Mouse (Mus musculus) liver, embryonic 14.5 days (tissue): ENCODE measurements around the gene Scn8a. TPM values are rescaled to one million over a fixed set of nuclear protein-coding genes. Genes with fewer than 3 reads are reported as not detected.

Experiments
- ATAC-seq: fragments of 200-750 bp; cut with Nextera tagmentation; 2 replicates; pipeline ENCODE4 v1.8.0; 2017; ENCODE audit warnings: moderate number of reproducible peaks, mild to moderate bottlenecking, moderate library complexity; ENCODE audit not compliant: insufficient read depth
- DNase-seq, 3 experiments: peaks; one replicate each; pipeline ENCODE4 v3.0.0-alpha.2; 2012 to 2013; ENCODE audit warnings: low read depth in 3 of 3, low spot score in 3 of 3
- H3K27ac ChIP-seq: fragments of 300-500 bp; sonication (generic); 2 replicates; pipeline ENCODE4 v1.5.1; 2014; ENCODE audit warnings: moderate library complexity, mild to moderate bottlenecking, control low read depth, inconsistent platforms
- H3K27me3 ChIP-seq: fragments of 300-500 bp; sonication (generic); 2 replicates; pipeline ENCODE4 v1.6.1; 2014; ENCODE audit warnings: mild to moderate bottlenecking, low read length, moderate library complexity; ENCODE audit not compliant: control insufficient read depth, insufficient read depth
- H3K36me3 ChIP-seq: fragments of 300-500 bp; sonication (generic); replicated peaks from 2 replicates; pipeline ENCODE4 v1.6.1; 2014; ENCODE audit warnings: low read depth; ENCODE audit not compliant: control insufficient read depth, insufficient read depth
- H3K4me1 ChIP-seq, 2 experiments: fragments of 200-500 bp in 1 of 2; fragments of 300-500 bp in 1 of 2; sonication (generic) in 1 of 2; replicated peaks; 2 replicates each; pipeline ENCODE4 v1.6.1; 2012 to 2014; ENCODE audit warnings: antibody characterized with exemption in 1 of 2, inconsistent platforms in 1 of 2, low read length in 1 of 2; ENCODE audit not compliant: control insufficient read depth in 2 of 2, insufficient read depth in 2 of 2
- H3K4me2 ChIP-seq: fragments of 300-500 bp; sonication (generic); 2 replicates; pipeline ENCODE4 v1.6.1; 2014; ENCODE audit warnings: low read depth, mild to moderate bottlenecking, control low read depth, moderate library complexity
- H3K4me3 ChIP-seq, 2 experiments: fragments of 200-500 bp in 1 of 2; fragments of 300-500 bp in 1 of 2; sonication (generic) in 1 of 2; 2 replicates each; pipeline ENCODE4 v1.5.1; 2012 to 2014; ENCODE audit warnings: low read depth in 2 of 2, low read length in 2 of 2, mild to moderate bottlenecking in 2 of 2, control low read depth in 1 of 2, inconsistent platforms in 1 of 2, moderate library complexity in 1 of 2; ENCODE audit not compliant: insufficient read depth in 1 of 2
- H3K9ac ChIP-seq: fragments of 300-500 bp; sonication (generic); replicated peaks from 2 replicates; pipeline ENCODE4 v1.6.1; 2014; ENCODE audit warnings: mild to moderate bottlenecking, control low read depth, moderate library complexity
- H3K9me3 ChIP-seq: fragments of 300-500 bp; sonication (generic); 2 replicates; pipeline ENCODE4 v1.6.1; 2016; ENCODE audit warnings: low read length, mixed read lengths; ENCODE audit not compliant: control insufficient read depth
- CTCF ChIP-seq: IDR thresholded peaks from 2 replicates; pipeline ENCODE4 v1.5.1; 2016; ENCODE audit warnings: antibody characterized with exemption, low read depth, control low read depth
- EP300 ChIP-seq: IDR thresholded peaks from 2 replicates; pipeline ENCODE4 v1.6.1; 2016; ENCODE audit warnings: antibody characterized with exemption, low read depth
- WGBS: fragments of 180-500 bp; shearing (Covaris S2); extraction: QIAGEN DNeasy Blood & Tissue Kit; methylation state at CpG from one replicate; pipeline ENCODE4 v1.1.7; 2014; ENCODE audit not compliant: insufficient replicate concordance; 5-methylcytosine and 5-hydroxymethylcytosine counted together
- polyA plus RNA-seq, 2 experiments: library from polyadenylated mRNA; depleted of rRNA in 1 of 2; stranded (reverse) in 1 of 2; unstranded in 1 of 2; fragments of >200 nt; fragmentation: Nextera tagmentation in 1 of 2; extraction: Ambion mirVana in 1 of 2; gene quantifications; 2 replicates each; pipeline versions ENCODE4 v1.2.1 to v1.2.3; 2012 to 2014

The Scn8a gene
- polyA plus RNA-seq, 2 experiments: 0.13 to 0.41 TPM

DNA sequence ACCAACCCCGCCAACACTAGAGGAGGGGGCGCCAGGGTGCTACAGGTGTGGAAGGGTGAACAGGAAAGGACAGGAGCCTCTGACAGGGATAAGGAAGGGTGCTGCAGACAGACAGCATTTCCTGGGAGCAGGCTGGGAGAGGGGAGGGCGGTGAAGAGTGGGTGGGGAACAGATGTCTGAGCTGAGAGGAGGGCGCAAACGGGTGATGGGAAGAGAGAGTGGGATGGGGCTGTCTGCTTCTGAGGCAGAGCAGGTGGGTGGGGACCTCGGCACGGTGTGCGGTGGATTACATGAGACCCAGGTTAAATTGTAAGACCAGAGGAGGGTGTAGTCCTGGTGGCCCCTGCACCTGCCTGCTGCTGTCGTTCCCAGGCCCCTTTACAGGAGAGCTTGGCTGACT lies 39.9 kb upstream of the Scn8a start:
- Histone ChIP-seq H3K27ac (no peak overlapping the region), H3K36me3 (no peaks in the 10 kb centered on the region), H3K4me1 (no peaks in the 10 kb centered on the region), H3K27me3 (no peaks in the 10 kb centered on the region), H3K4me3 (no peak overlapping the region), H3K9me3 (no peaks in the 10 kb centered on the region), H3K4me2 (no peak overlapping the region), H3K9ac (no peak overlapping the region)
- DNase-seq: no peak
- no peak for TF ChIP-seq EP300
- TF ChIP-seq CTCF: no peak
- 71% methylated on average over 9 of the region's 9 CpGs for WGBS
- no peak for ATAC-seq

DNA sequence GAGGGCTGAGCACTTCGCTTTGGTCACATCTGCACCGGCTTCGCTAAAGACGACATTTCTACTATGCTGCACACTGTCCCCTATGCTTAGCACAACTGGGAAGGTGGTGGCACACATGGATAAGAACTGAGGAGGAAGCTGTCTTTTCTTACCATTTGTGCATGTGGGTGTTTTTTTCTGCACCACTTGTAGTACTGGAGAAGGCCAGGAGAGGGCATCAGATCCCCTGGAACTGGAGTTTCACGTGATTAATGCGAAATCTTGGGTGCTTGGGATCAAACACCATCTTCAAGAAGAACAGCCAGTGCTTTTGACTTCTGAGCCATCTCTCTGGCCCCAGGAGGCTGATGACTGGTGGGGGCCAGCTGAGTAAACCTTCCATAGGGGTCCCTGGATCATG lies 39.0 kb upstream of the Scn8a start:
- DNase-seq: no peak

DNA sequence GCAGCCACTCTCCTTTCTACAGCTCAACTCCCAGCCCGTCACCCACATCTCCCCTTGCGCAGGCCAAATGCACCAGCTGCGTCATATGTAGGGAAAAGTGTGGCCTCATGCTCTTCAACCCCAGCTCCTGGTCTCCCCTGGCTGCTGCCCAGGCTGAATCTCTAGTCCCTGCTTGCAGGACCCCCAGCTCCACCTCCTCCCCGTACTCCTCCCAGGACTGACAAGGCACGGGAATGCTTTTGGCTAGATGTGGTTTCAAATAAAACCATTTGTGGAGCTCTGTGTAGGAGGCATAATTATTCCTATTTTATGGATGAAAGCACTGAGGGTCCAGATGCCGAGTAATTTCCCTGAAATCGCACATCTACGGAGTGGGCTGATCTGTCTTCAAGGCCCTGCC lies 37.5 kb upstream of the Scn8a start:
- Histone ChIP-seq H3K9ac (no peak overlapping the region), H3K4me2 (no peak overlapping the region), H3K4me1 (no peaks in the 10 kb centered on the region), H3K9me3 (no peaks in the 10 kb centered on the region), H3K36me3 (no peaks in the 10 kb centered on the region), H3K27me3 (no peaks in the 10 kb centered on the region; the same call in 1 of the 2 replicates), H3K4me3 (no peak overlapping the region), H3K27ac (no peak overlapping the region)
- ATAC-seq (no peak), DNase-seq (no peak)
- TF ChIP-seq CTCF: no peak
- TF ChIP-seq EP300: no peak
- 71% methylated on average over 8 of the region's 8 CpGs for WGBS

More for the DNA sequence above, 39.0 kb upstream of the Scn8a start:
- ATAC-seq: no peak
- WGBS: 52% methylated on average over 6 of the region's 6 CpGs
- no peak for TF ChIP-seq EP300
- TF ChIP-seq CTCF: peak; percentile 74
- Histone ChIP-seq H3K9me3 (no peaks in the 10 kb centered on the region), H3K4me1 (no peaks in the 10 kb centered on the region), H3K27ac (no peak overlapping the region), H3K9ac (no peak overlapping the region), H3K36me3 (no peaks in the 10 kb centered on the region), H3K27me3 (no peaks in the 10 kb centered on the region), H3K4me2 (no peak overlapping the region), H3K4me3 (no peak overlapping the region)

DNA sequence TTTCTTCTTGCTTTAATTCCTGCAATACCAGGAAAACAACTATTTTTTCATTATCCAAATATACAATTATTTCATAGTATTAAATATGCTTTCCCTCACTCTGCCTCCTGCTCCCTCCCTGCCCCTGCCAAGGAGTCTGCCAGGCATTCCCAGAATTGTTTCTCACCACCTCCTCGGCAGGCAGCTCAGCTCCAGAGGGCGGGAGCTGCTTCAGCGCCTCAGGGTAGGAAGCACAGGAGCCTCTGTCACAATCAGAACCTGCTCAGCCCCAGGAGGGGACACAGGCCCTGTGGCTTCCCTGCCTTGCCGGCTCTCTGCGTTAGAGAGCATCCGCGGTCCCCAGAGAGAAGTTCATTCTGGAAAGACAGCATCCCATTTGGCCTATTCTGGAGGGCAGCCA lies 36.9 kb upstream of the Scn8a start:
- H3K27ac ChIP-seq: no peak overlapping the region
- H3K9ac ChIP-seq: no peak overlapping the region
- no peak overlapping the region for H3K4me2 ChIP-seq
- no peaks in the 10 kb centered on the region for H3K36me3 ChIP-seq
- H3K4me1 ChIP-seq: no peaks in the 10 kb centered on the region
- no peaks in the 10 kb centered on the region; the same call in 1 of the 2 replicates for H3K27me3 ChIP-seq
- WGBS: 27% methylated on average over 7 of the region's 7 CpGs
- no peak overlapping the region for H3K4me3 ChIP-seq
- no peak for TF ChIP-seq CTCF
- TF ChIP-seq EP300: no peak
- no peak for ATAC-seq
- DNase-seq: no peak
- H3K9me3 ChIP-seq: no peaks in the 10 kb centered on the region

DNA sequence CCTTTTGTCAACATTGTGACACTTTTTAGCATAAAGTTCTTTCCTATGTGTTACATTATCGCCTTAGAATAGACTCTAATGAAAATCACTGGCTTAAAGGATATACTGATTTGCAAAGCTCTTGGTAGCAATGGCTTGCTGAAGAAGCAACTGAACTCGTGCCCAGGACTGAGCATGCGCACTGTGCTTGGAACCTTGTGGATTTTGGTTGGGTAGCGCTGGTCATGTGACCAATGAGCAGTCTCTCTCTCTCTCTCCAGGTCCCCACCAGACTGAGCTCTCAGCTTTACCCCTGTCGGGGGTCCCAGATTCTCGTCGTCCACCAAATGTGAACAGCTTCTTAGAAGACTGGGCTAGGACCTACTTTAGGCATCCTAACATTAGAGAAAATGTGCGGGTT lies 32.9 kb upstream of the Scn8a start:
- Histone ChIP-seq H3K4me3 (no peak overlapping the region), H3K9ac (no peak overlapping the region), H3K27me3 (no peaks in the 10 kb centered on the region; the same call in 1 of the 2 replicates), H3K9me3 (no peaks in the 10 kb centered on the region), H3K4me2 (no peak overlapping the region), H3K4me1 (no peaks in the 10 kb centered on the region), H3K36me3 (no peaks in the 10 kb centered on the region), H3K27ac (no peak overlapping the region)
- DNase-seq: no peak
- ATAC-seq: no peak
- no peak for TF ChIP-seq EP300
- no peak for TF ChIP-seq CTCF
- 59% methylated on average over 8 of the region's 8 CpGs for WGBS
